Mouse (Mus musculus) liver, embryonic 14.5 days (tissue): Measurements from ENCODE around the gene Lrrc32.

Experiments used
- CTCF ChIP-seq: IDR thresholded peaks from 2 replicates; pipeline ENCODE4 v1.5.1; 2016; ENCODE audit warnings: antibody characterized with exemption, low read depth, control low read depth
- EP300 ChIP-seq: IDR thresholded peaks from 2 replicates; pipeline ENCODE4 v1.6.1; 2016; ENCODE audit warnings: antibody characterized with exemption, low read depth

DNA sequence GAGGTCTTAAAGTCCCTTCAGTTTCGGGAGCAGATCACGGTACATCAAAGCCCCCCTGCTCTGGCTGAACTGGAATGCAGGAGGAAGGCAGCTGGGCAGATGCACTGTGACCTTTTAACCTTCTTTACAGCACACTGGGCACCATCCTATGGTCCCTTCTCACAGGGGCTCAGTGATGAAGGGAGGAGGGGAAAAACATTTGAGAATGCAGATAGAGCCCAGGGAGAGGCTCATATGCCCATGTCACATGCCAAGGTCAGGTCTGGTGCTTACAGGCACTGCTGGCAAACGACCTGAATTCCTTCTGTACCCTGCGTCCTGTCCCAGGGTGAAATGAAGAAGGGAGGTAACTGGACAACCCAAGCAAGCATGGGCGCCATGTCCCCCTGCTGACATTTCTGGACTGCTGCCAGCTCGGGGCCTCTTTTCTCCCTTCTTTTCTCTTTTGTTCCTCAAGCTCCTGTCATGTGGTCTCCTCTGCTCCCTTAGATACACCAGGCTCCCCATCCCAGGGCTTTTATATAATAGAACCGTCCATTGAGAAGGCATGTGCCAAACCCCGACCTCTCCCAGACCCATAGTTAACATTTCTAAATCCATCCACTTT lies 49.0 kb downstream of the Lrrc32 start:
- TF ChIP-seq CTCF (no peak), EP300 (no peak)
